Mouse (Mus musculus) adrenal gland, postnatal 25 days (tissue): ENCODE data around the gene Stard7. TPM values are rescaled to one million over a fixed set of nuclear protein-coding genes. Genes with fewer than 3 reads are reported as not detected.
"Not testable (repeated sequence)": the region's sequence is repeated elsewhere in the genome, so short reads cannot be mapped to it uniquely, and the experiment has no call there.

ENCODE experiments used
- DNase-seq: peaks from one replicate; pipeline ENCODE4 v3.0.0; 2021; ENCODE audit warnings: mixed read lengths
- total RNA-seq: library from RNA; stranded (reverse); gene quantifications from 2 replicates; pipeline ENCODE4 v1.2.3, GENCODE M21; 2021

Stard7 gene
- total RNA-seq, 1 experiment from 2014 or later, result 117 TPM

GRCm38 (mm10) chr2:127274590-127274989, 4.6 kb downstream of the Stard7 start:
- no peak for DNase-seq

DNA sequence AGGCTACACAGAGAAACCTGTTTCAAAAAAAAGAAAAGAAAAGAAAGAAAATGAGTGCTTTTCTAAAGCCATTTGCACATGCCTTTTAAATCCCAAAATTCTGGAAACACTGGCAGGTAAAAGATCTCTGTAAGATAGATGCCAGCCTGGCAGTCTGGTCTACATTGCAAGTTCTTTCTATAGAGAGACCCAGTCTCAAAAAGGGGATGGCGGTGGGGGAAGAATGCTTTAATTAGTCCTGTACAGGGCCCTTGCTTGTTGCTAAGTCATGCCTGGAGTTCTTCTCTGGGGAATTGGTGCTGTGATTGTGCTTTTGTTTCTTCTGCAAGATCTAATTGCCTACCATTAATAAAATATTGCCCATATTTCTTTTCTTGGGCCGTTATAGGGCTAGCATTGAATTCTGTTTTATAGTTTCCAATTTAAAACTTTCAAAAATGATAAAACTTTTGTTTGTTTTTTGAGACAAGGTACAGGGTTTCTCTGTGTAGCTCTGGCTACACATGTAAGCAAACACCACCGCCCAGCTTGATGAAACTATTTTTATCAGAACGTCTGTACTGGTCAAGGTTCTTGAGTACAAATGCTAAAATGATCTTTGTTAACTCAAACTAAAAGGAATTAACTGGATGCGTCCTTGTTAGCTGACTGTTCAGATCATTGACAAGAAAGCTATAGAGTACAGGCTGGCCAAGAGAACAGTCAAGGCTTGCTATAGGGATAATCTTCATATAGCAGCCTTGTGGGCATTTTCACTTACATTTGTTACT, 5.7 kb downstream of the Stard7 start:
- DNase-seq, result no peak

DNA sequence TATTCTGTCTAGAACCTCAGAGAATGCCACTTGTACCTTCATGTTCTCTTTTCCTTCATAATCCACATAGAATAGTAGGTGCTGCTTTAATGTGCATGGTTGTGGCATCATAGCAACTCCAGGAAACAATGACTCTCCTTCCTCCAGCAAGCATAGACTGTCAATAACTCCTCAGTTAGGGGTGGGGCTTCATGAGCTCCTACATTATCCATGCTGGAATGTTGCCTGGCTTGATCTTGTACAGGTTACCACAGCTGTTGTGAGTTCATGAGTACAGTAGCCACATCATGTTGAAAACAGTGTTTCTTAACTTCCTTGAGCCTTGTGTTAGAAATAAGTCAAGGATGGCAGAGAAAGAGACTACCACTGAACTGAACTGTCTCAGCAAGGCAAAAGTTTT, 8.1 kb downstream of the Stard7 start:
- DNase-seq, result no peak

DNA sequence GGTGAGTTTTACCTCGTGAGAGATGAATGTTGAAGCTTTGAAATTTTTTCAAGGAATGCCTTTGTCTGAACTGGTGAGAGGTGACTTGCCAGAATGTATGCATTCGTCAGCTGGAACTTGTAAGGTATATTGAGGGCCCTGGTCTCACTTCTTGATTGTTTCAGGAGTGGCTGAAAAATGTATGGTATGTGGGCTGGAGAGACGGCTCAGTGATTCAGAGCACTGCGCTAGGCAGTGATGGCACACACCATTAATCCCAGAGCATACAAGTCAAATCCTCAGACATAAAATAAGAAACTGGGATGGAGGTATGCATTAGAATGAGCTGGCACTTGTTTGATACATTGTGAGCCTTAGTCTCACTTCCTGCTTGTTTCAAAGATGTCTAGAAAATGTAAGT, 22.2 kb downstream of the Stard7 start:
- no peak for DNase-seq

DNA sequence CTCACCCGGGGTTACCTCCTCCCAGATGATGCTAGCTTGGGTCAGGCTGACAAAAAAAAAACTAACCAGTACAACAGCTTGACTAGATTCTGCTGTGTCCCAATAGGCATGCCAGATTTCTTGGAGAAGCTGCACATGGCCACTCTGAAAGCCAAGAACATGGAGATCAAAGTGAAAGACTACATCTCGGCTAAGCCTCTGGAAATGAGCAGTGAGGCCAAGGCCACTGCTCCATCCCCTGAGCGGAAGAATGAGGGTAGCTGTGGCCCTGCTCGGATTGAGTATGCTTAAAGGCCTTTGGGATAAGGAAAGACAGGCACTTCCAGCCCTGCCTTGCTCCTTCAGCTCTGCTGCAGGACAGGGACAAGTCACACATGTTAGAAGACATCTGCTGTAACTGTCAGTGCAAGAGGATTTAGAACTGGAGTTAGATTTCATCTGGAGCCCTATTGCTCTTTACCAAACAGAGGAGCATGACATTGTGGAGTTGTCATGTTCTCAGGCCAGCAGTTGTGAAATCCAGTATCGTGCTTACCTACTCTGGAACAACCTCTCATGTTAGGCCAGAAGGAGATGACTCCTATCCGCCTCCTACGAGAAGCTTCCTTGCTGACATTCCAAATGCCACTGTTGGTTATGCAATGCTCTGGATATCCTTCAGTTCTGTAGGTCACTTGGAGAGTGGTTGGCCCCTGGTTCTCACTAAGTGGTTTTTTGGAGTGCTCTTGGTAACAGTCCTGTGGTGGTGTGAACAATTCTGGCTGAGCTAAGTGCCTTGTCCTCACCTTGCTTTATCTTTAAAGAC, 27.2 kb downstream of the Stard7 start:
- no peak for DNase-seq

DNA sequence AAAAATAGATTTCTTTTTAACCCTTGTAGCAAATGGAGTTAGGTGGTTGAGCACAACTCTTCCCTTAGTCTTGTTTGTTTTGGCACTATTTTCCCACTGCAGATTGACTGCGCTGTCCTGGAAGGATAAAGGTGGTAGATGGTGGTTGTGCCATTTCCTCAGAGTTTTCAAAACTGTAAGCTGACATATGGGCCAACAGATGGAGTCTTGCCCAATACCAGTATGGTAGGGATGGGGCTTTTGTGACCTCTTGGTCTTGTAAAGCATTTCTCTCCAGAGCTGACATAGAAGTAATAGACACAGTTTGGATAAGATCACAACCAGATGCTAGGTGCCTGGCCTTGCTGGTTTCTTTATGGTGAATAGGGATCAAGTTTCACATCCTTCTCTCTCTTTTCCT, 28.0 kb downstream of the Stard7 start:
- no peak for DNase-seq

- DNase-seq, result no peak
Observed at GRCm38 (mm10) chr2:127300701-127301100, 30.7 kb downstream of the Stard7 start.

GRCm38 (mm10) chr2:127301883-127302282, 31.9 kb downstream of the Stard7 start:
- DNase-seq, result no peak

GRCm38 (mm10) chr2:127304192-127304591, 34.2 kb downstream of the Stard7 start:
- DNase-seq, result not testable (repeated sequence)

DNA sequence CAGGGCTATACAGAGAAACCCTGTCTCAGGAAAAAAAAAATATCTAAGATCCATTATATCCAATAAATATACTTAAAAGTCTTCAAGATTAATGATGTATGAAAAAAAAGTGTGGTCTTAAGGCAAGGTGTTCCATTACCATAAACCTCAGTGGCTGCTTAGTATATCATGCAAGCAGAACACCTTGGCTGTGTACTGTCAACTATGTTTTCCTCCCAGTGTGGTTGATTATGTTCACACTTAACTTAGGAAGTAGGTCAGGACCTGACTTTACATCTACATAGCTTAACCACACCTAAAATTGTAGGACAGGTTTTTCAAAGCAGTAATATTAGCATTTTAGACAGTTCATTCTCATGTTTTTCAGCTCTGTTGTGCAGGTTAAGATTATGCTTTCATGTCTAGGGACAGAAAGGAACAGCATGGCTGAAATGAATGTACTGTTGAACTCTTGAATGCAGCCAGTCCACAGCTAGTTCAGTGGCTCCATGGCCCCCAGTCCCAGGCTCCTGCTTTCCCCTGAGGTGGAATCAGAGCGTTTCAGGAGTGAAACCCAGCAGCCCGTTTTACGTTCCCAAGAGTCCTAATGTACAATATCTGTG, 34.7 kb downstream of the Stard7 start:
- DNase-seq, result no peak

GRCm38 (mm10) chr2:127306123-127306522, 36.1 kb downstream of the Stard7 start:
- DNase-seq, result no peak

GRCm38 (mm10) chr2:127307179-127307578, 37.2 kb downstream of the Stard7 start:
- no peak for DNase-seq

DNA sequence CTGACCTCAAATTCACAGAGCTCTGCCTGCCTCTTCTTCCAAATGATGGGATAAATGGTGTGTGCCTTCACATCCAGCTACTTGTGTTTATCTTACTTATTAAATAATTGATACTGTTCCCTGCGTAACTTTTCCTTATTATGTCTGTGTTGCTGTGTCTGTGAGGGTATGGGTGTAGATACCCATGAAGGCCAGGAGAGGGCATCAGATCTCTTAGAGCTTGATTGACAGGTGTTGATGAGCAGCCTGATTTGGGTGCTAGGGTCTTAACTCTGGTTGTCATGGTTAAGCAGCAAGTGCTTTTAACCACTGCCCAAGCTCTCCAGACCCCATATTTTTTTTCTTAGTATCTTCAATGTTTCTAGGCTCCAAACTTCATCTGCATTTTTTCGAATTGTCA, 38.6 kb downstream of the Stard7 start:
- no peak for DNase-seq

DNA sequence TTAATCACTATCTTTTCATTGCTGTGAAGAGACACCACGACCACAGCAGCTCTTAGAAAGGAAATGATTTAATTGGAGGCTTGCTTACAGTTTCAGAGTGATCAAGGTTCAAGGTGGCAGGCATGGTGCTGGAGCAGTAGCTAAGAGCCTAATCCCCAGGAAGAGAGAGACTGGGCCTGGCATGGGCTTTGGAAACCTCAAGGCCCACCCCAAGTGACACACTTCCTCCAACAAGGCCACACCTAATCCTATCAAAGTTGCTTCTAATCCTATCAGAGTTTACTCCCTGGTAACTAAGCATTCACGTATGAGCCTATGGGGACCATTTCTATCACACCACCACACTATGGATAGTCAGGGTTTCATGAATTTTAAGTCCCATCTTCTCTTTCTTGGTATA, 40.2 kb downstream of the Stard7 start:
- no peak for DNase-seq

- no peak for DNase-seq
Observed at GRCm38 (mm10) chr2:127310685-127311084, 40.7 kb downstream of the Stard7 start.

DNA sequence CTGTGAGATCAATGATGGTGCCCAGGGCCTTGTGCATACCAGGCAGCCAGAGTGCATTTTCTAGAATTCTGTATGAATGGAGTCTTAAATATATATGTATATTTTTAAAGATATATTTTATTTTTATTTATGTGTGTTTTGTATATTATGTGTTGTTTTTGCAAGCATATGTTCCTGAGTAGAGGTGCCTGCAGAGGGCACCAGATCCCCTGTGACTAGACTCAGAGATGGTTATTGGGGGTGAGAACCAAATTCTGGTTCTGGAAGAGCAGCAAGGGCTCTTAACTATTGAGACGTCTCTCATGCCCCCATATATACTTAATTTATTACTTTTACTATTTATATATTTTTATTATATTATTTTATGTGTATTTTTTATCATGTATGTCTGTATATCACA, 41.2 kb downstream of the Stard7 start:
- no peak for DNase-seq

GRCm38 (mm10) chr2:127312801-127313200, 42.8 kb downstream of the Stard7 start:
- DNase-seq, result no peak

DNA sequence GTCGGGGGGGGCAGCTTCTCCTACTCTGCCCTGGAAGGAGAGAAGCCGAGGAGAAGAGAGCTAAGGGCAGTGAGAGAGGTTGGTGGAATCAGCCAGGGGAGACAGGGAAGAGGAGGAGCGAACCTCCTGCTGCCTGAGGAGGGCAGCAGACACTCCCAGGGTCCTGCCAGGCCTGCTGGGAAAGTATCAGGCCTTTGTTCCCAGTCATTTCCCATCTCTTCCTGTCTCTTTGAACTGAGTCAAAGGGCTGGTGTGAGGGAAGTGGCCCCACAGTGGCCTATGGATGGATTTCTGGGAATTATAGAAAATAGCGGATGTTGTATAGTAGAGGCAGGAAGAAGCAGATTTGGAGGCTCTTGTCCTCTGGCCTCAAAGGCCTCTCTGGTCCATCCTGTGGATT, 43.9 kb downstream of the Stard7 start:
- no peak for DNase-seq

DNA sequence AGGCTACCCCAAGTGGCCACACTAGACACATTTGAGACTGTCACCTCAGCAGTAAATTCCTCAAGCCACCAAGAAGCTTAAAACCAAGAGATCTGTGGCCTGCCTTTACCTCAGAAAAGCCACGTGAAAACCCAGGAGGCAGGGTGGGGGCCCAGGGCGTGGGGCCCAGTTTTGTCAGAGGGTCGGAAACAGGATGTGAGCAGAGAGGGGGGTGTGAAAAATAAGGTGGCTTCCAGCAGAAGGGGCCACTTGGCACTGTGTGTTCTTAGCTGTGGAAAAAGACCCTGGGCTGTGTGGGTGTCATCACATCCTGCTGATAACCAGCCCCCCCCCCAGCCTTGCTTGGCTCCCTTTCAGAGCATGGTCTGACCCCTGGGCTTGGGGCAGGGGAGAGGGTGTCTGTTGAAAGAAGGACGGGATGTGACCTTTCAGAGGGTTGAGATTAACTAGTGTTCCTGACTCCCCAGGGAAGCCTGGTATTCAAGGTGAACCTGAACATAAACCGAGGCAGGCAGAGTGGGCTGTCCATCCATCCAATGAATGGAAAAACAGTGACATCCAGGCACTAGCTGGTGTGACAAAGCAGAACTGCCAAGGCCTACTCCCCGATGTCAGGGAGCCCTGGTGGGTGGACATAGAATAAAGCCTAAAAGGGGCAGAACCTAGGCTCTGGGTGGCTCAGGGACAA, 44.6 kb downstream of the Stard7 start:
- no peak for DNase-seq

- no peak for DNase-seq
Observed at GRCm38 (mm10) chr2:127315155-127315470, 45.1 kb downstream of the Stard7 start.

- DNase-seq, result no peak
Observed at GRCm38 (mm10) chr2:127316431-127316830, 46.4 kb downstream of the Stard7 start.

DNA sequence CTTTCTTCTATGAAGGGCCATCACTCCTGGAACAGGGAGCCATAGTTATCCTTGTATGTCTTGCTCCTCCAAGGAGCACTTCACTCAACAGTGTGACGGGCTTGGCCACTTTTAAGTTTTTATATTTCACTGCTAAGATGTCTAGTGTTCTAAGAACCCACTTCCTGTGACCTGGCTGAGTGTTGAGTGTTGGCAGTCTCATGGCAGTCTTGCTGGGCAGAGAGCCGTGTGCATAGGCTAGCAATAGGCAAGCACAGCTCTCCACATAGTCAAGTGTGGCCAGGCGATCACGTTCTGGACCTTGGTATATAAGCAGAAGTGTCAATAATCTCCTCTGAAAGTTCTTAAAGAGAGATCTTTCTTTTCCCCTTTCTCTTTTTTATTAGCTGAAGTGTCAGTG, 48.1 kb downstream of the Stard7 start:
- no peak for DNase-seq

GRCm38 (mm10) chr2:127319071-127319470, 49.1 kb downstream of the Stard7 start:
- DNase-seq, result no peak
